Mouse (Mus musculus) stomach, embryonic 15.5 days (tissue): ENCODE measurements around the gene Hdac4. TPM values are rescaled to one million over a fixed set of nuclear protein-coding genes. Genes with fewer than 3 reads are reported as not detected.

ENCODE experiments used
- ATAC-seq: fragments of 200-750 bp; cut with Nextera tagmentation; 2 replicates; pipeline ENCODE4 v1.8.0; 2017; ENCODE audit warnings: low read depth, moderate number of reproducible peaks, moderate TSS enrichment; ENCODE audit not compliant: insufficient read depth, low FRiP score
- H3K27ac ChIP-seq: fragments of 300-500 bp; sonication (generic); 2 replicates; pipeline ENCODE4 v1.5.1; 2015; ENCODE audit warnings: mild to moderate bottlenecking, inconsistent platforms
- H3K27me3 ChIP-seq: fragments of 300-500 bp; sonication (generic); replicated peaks from 2 replicates; pipeline ENCODE4 v1.6.1; 2015; ENCODE audit warnings: inconsistent platforms
- H3K36me3 ChIP-seq: fragments of 300-500 bp; sonication (generic); 2 replicates; pipeline ENCODE4 v1.6.1; 2015; ENCODE audit warnings: inconsistent platforms
- H3K4me1 ChIP-seq: fragments of 300-500 bp; sonication (generic); 2 replicates; pipeline ENCODE4 v1.6.1; 2015; ENCODE audit warnings: inconsistent platforms
- H3K4me2 ChIP-seq: fragments of 300-500 bp; sonication (generic); 2 replicates; pipeline ENCODE4 v1.6.1; 2015; ENCODE audit warnings: mild to moderate bottlenecking, inconsistent platforms
- H3K4me3 ChIP-seq: fragments of 300-500 bp; sonication (generic); replicated peaks from 2 replicates; pipeline ENCODE4 v1.5.1; 2015; ENCODE audit warnings: inconsistent platforms
- H3K9ac ChIP-seq: fragments of 300-500 bp; sonication (generic); 2 replicates; pipeline ENCODE4 v1.6.1; 2015; ENCODE audit warnings: inconsistent platforms
- H3K9me3 ChIP-seq: fragments of 300-500 bp; sonication (generic); 2 replicates; pipeline ENCODE4 v1.6.1; 2016; ENCODE audit warnings: inconsistent platforms
- WGBS: fragments of 180-500 bp; shearing (Covaris S2); methylation state at CpG from one replicate; pipeline ENCODE4 v1.1.7; 2015; 5-methylcytosine and 5-hydroxymethylcytosine counted together
- polyA plus RNA-seq: library from polyadenylated mRNA; unstranded; fragments of >200 nt; fragmentation: Nextera tagmentation; extraction: Ambion mirVana; gene quantifications from 2 replicates; pipeline ENCODE4 v1.2.1, GENCODE M21; 2015

Hdac4 gene
- polyA plus RNA-seq, 1 experiment from 2014 or later = 18.2 TPM

DNA sequence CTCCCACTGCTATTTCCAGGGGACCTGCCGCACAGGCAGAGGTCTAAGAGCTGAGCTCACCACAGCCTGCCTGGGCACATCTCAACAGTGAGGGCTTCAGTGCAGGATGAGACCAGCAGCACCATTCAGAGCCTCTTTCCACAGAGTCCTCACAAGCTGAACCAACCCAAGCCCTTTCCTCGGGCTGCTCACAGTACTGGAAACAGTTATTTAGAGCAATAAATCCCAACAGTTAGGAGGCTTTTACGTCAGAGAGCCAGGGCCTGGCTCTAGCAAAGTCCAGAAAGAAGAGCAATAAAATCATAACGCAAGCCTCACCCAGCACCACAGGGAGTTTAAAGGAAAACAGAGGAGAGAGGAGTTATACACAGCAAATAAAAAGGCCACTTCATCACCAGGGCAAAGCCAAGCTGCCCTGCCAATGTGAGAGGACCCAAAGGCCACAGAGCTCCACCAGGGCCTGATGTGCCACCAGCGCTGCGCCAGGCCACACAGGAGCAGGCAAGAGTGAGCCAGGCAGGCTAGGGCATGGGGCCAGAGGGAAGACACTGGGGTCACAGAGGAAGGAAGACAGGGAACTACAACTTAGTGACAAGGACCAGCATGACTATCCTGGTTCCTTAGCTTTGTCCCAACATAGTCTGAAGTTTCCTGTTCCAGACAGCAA, 50.5 kb downstream of the Hdac4 start:
- Histone ChIP-seq H3K9me3 (no peaks in the 10 kb centered on the region), H3K36me3 (no peaks in the 10 kb centered on the region), H3K27ac (no peak overlapping the region), H3K27me3 (no peaks in the 10 kb centered on the region), H3K9ac (no peak overlapping the region), H3K4me1 (peaks cover 10% of the 10 kb centered on the region; the same call in 1 of the 2 replicates), H3K4me3 (no peak overlapping the region), H3K4me2 (no peak overlapping the region)
- ATAC-seq = no peak
- 77% methylated on average over 6 of the region's 6 CpGs for WGBS

GRCm38 (mm10) chr1:92143331-92143895, 52.1 kb downstream of the Hdac4 start:
- WGBS = 72% methylated on average over 6 of the region's 6 CpGs
- no peak for ATAC-seq

GRCm38 (mm10) chr1:92142793-92143192, 52.7 kb downstream of the Hdac4 start:
- WGBS = 59% methylated on average over 4 of the region's 4 CpGs
- Histone ChIP-seq H3K4me3 (no peak overlapping the region), H3K9me3 (no peaks in the 10 kb centered on the region), H3K27ac (no peak overlapping the region), H3K4me1 (peaks cover 10% of the 10 kb centered on the region; the same call in 1 of the 2 replicates), H3K36me3 (no peaks in the 10 kb centered on the region), H3K9ac (no peak overlapping the region), H3K27me3 (no peaks in the 10 kb centered on the region), H3K4me2 (no peak overlapping the region)
- ATAC-seq = no peak

More at GRCm38 (mm10) chr1:92143331-92143895, 52.1 kb downstream of the Hdac4 start:
- H3K9me3 ChIP-seq = no peaks in the 10 kb centered on the region
- peaks cover 10% of the 10 kb centered on the region; the same call in 1 of the 2 replicates for H3K4me1 ChIP-seq
- H3K9ac ChIP-seq = no peak overlapping the region
- no peak overlapping the region for H3K4me2 ChIP-seq
- no peak overlapping the region for H3K27ac ChIP-seq
- H3K4me3 ChIP-seq = no peak overlapping the region
- H3K27me3 ChIP-seq = no peaks in the 10 kb centered on the region
- no peaks in the 10 kb centered on the region for H3K36me3 ChIP-seq

GRCm38 (mm10) chr1:92139001-92139400, 56.5 kb downstream of the Hdac4 start:
- H3K27ac ChIP-seq = no peak overlapping the region
- H3K9me3 ChIP-seq = no peaks in the 10 kb centered on the region
- WGBS = 87% methylated on average over 4 of the region's 4 CpGs
- no peaks in the 10 kb centered on the region for H3K27me3 ChIP-seq
- H3K9ac ChIP-seq = no peak overlapping the region
- H3K4me2 ChIP-seq = no peak overlapping the region
- H3K36me3 ChIP-seq = no peaks in the 10 kb centered on the region
- no peak overlapping the region for H3K4me3 ChIP-seq
- no peak for ATAC-seq
- 0 out of 2 replicates have a peak, but pooled peaks cover 2% of the 10 kb centered on the region for H3K4me1 ChIP-seq

DNA sequence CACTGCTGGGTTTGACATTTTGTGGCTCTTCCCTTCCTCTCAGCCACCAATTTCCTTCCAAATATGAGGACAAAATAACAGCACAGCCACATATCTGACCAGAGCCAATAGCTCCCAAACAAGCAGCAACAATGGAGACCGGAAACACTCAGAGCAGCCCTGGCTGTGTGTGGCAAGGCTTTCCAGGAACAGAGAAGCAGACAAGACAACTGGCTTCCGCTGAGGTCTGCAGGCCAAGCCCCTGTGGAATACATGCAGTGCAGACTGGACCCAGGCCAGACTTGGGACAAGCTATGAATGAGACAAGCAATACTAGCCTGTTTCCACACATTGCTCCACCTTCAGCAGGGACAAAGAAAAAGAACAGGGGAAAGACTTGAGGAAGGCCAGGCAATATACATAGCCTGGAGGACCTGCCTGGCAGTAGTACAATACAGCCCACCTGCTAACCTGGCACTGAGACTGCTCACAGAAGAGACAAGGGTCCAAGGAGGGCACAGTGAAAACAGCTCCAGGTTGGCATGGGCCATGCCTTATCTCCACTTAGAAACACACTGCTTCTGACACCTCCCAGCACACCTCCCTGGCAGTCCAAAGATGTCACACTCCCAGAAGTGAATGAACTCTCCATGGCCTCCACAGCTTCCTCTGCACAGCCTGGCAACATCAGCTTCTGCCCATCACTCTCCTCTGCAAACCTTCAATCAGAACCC, 58.2 kb downstream of the Hdac4 start:
- Histone ChIP-seq H3K27ac (no peak overlapping the region), H3K9ac (no peak overlapping the region), H3K27me3 (no peaks in the 10 kb centered on the region), H3K36me3 (no peaks in the 10 kb centered on the region), H3K4me3 (no peak overlapping the region), H3K4me1 (0 out of 2 replicates have a peak, but pooled peaks cover 2% of the 10 kb centered on the region), H3K4me2 (no peak overlapping the region), H3K9me3 (no peaks in the 10 kb centered on the region)
- no peak for ATAC-seq
- 83% methylated on average over 2 of the region's 2 CpGs for WGBS

DNA sequence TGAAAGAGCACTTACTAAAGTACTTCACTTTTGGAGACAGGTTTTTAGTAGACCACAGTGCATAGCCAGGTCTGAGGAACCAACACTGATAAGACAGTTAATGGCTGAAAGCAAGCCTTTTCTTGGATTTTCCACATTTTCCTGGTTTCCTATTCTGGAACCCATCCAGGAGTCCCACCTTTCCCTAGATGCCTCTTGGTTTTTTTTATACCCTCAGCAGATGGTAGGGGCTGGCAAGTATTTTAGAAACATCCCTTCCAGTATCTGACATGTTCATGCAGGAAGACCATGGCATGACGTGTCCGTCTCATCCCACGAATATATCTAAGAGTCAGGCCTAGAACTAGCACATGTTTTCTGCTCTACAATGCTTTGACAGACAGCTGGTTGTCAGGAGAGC, 59.1 kb downstream of the Hdac4 start:
- no peak overlapping the region for H3K9ac ChIP-seq
- WGBS = 82% methylated on average over 3 of the region's 3 CpGs
- no peaks in the 10 kb centered on the region for H3K36me3 ChIP-seq
- no peak overlapping the region for H3K4me3 ChIP-seq
- no peak overlapping the region for H3K4me2 ChIP-seq
- H3K27ac ChIP-seq = no peak overlapping the region
- 0 out of 2 replicates have a peak, but pooled peaks cover 2% of the 10 kb centered on the region for H3K4me1 ChIP-seq
- ATAC-seq = no peak
- no peaks in the 10 kb centered on the region for H3K9me3 ChIP-seq
- H3K27me3 ChIP-seq = no peaks in the 10 kb centered on the region

DNA sequence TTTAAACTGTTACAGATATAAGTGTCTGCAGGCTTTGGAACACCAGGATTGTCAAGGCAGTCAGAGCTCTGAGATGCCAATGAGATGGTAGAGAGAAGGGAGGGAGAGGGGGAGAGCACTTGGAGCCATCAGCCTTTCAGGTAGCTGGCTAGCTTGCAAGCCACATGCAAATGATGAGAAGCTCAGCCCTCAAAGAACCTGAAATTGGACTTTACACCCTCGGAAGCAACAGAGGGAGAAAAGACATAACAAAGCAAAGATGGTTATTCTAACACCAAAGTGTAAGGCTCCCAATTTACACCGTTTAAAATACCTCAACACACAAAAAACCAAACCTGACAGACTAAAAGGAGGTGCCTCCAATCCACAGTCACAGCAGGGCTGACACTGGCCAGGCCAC, 63.3 kb downstream of the Hdac4 start:
- 35% methylated on average over 2 of the region's 2 CpGs for WGBS
- peaks cover 11% of the 10 kb centered on the region for H3K4me1 ChIP-seq
- ATAC-seq = no peak
- H3K36me3 ChIP-seq = no peaks in the 10 kb centered on the region
- no peaks in the 10 kb centered on the region for H3K27me3 ChIP-seq
- H3K9ac ChIP-seq = no peak overlapping the region
- H3K27ac ChIP-seq = no peak overlapping the region
- H3K4me3 ChIP-seq = no peak overlapping the region
- no peak overlapping the region for H3K4me2 ChIP-seq
- H3K9me3 ChIP-seq = no peaks in the 10 kb centered on the region

- Histone ChIP-seq H3K4me2 (no peak overlapping the region), H3K27me3 (no peaks in the 10 kb centered on the region), H3K36me3 (no peaks in the 10 kb centered on the region), H3K4me3 (no peak overlapping the region), H3K4me1 (peaks cover 10% of the 10 kb centered on the region), H3K9me3 (no peaks in the 10 kb centered on the region), H3K9ac (no peak overlapping the region), H3K27ac (peak overlapping the region; percentile 53)
- ATAC-seq = peak; percentile 53; the same call in 1 of the 2 replicates
- WGBS = 39% methylated on average over 6 of the region's 6 CpGs
Observed at GRCm38 (mm10) chr1:92130470-92131100, 64.9 kb downstream of the Hdac4 start.

DNA sequence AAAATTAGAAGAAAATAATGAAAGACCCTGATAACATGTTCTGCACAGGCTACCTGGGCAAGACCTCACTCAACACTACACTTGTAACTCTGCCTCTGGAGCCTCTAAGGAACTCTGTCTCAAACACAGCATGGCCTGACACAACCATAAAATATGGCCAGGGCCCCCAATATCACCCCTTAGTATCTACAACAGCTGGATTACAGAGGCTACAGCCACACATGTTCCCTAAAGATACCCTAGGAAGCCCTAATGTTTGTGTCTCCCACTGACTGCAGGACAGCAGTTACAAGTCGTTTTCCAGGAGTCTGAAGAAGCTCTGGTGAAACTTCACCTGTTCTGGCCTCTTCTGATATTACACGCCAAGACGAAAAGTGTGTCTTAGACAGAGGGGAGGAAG, 65.7 kb downstream of the Hdac4 start:
- Histone ChIP-seq H3K36me3 (no peaks in the 10 kb centered on the region), H3K9ac (no peak overlapping the region), H3K4me2 (no peak overlapping the region), H3K9me3 (no peaks in the 10 kb centered on the region), H3K4me3 (no peak overlapping the region), H3K27me3 (no peaks in the 10 kb centered on the region), H3K4me1 (peaks cover 10% of the 10 kb centered on the region), H3K27ac (0 out of 2 replicates have a peak overlapping the region, but pooled peaks have one; percentile 31)
- WGBS = 74% methylated on average over 3 of the region's 3 CpGs
- no peak for ATAC-seq

DNA sequence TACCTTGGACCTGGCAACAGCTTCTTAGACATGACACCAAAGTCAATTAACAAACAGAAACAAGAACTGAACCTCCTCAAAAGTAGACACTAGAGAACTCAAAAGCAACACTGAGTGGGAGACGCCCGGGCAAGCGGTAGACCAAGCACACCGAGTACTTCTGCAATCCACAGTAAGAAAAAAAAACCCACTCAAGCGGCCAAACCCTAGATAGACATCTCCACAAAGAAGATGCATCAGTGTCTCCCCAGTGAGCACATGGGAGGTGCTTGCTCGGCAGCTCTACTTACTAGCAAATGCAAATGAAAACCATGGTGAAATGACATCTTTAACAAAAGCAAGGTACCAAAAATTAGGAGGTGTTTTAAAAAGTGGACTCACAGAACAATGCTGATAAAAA, 67.7 kb downstream of the Hdac4 start:
- H3K9me3 ChIP-seq = no peaks in the 10 kb centered on the region
- no peaks in the 10 kb centered on the region for H3K36me3 ChIP-seq
- H3K4me2 ChIP-seq = no peak overlapping the region
- no peak overlapping the region for H3K9ac ChIP-seq
- ATAC-seq = no peak
- H3K4me1 ChIP-seq = peaks cover 10% of the 10 kb centered on the region
- no peaks in the 10 kb centered on the region for H3K27me3 ChIP-seq
- WGBS = 78% methylated on average over 6 of the region's 6 CpGs
- H3K27ac ChIP-seq = no peak overlapping the region
- H3K4me3 ChIP-seq = no peak overlapping the region

GRCm38 (mm10) chr1:92127366-92127765, 68.1 kb downstream of the Hdac4 start:
- no peak overlapping the region for H3K4me2 ChIP-seq
- H3K4me1 ChIP-seq = peaks cover 10% of the 10 kb centered on the region
- no peak for ATAC-seq
- H3K36me3 ChIP-seq = no peaks in the 10 kb centered on the region
- WGBS = 63% methylated on average over 1 of the region's 1 CpGs
- H3K4me3 ChIP-seq = no peak overlapping the region
- no peak overlapping the region for H3K27ac ChIP-seq
- H3K9ac ChIP-seq = no peak overlapping the region
- no peaks in the 10 kb centered on the region for H3K27me3 ChIP-seq
- H3K9me3 ChIP-seq = no peaks in the 10 kb centered on the region
